Mouse (Mus musculus) C2C12 (cell line): ENCODE results near the gene Etl4. TPM values are rescaled to one million over a fixed set of nuclear protein-coding genes. Genes with fewer than 3 reads are reported as not detected.

ENCODE experiments used
- H3K27me3 ChIP-seq: one replicate; pipeline ENCODE4 v1.6.1; 2011; ENCODE audit not compliant: control insufficient read depth, insufficient read depth, insufficient read length
- H3K36me3 ChIP-seq: one replicate; pipeline ENCODE4 v1.6.1; 2011; ENCODE audit not compliant: control insufficient read depth, insufficient read depth
- H3K4me3 ChIP-seq: one replicate; pipeline ENCODE4 v1.5.1; 2011; ENCODE audit warnings: mild to moderate bottlenecking, control low read depth; ENCODE audit not compliant: poor library complexity, insufficient read depth, severe bottlenecking
- H3K79me2 ChIP-seq: one replicate; pipeline ENCODE4 v1.6.1; 2011; ENCODE audit not compliant: control insufficient read depth, insufficient read depth
- H3K79me3 ChIP-seq: one replicate; pipeline ENCODE4 v1.6.1; 2011; ENCODE audit warnings: low read depth, control low read depth
- H3ac ChIP-seq: one replicate; pipeline ENCODE3; 2011; ENCODE audit warnings: low read depth; ENCODE audit not compliant: control insufficient read depth, insufficient read length
- CEBPB ChIP-seq: IDR thresholded peaks from one replicate; pipeline ENCODE4 v1.6.1; 2011; ENCODE audit warnings: low read depth, mild to moderate bottlenecking, control low read depth, moderate library complexity
- CTCF ChIP-seq: IDR thresholded peaks from one replicate; pipeline ENCODE4 v1.5.1; 2011; ENCODE audit not compliant: control insufficient read depth, insufficient read depth, insufficient read length
- FOSL1 ChIP-seq: IDR thresholded peaks from one replicate; pipeline ENCODE4 v1.8.0; 2011; ENCODE audit warnings: mild to moderate bottlenecking, low read length; ENCODE audit not compliant: poor library complexity, insufficient read depth, severe bottlenecking
- MAX ChIP-seq: IDR thresholded peaks from one replicate; pipeline ENCODE4 v1.6.1; 2011; ENCODE audit warnings: mild to moderate bottlenecking, control low read depth
- MYOD1 ChIP-seq: IDR thresholded peaks from one replicate; pipeline ENCODE4 v1.6.1; 2011; ENCODE audit warnings: low read depth; ENCODE audit not compliant: control insufficient read depth, insufficient read length
- MYOG ChIP-seq: IDR thresholded peaks from one replicate; pipeline ENCODE4 v1.6.1; 2011; ENCODE audit not compliant: control insufficient read depth, insufficient read length; ENCODE audit errors: extremely low read depth
- USF1 ChIP-seq: IDR thresholded peaks from one replicate; pipeline ENCODE4 v1.6.1; 2011; ENCODE audit warnings: low read depth, mild to moderate bottlenecking, control low read depth, moderate library complexity
- polyA plus RNA-seq: library from polyadenylated mRNA; unstranded; fragments of >200 nt; fragmentation: generic; extraction: Trizol; gene quantifications from one replicate; pipeline ENCODE4 v1.2.1, GENCODE M21; 2012; ENCODE audit warnings: missing spikeins

Etl4 gene
- polyA plus RNA-seq, 1 experiment, result 3.9 TPM

DNA sequence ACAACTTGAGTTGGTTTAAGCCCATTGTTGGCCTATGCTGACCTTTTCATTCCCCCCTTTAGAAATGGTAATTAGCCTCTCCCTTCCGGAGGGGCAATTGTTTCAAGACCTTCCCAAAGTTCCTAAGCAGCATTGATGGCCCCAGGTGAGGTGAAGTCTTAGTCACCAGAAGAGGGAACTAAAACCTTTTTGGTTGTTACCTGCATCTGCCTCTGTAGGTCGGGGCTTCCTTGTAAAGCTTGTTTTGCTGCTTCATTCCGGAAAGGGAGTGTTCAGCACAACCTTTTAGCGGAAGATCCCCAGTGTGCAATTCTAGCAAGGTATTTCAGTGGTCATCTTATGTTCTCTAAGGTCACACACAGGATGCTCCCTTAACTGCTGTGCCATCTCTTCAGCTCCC is 759.8 kb downstream of the Etl4 start:
- no peaks in the 10 kb centered on the region for H3K79me3 ChIP-seq
- no peak overlapping the region for H3ac ChIP-seq
- no peak overlapping the region for H3K4me3 ChIP-seq
- H3K36me3 ChIP-seq, result no peaks in the 10 kb centered on the region
- no peak for TF ChIP-seq CEBPB
- TF ChIP-seq CTCF, result no peak
- TF ChIP-seq USF1, result no peak
- no peak for TF ChIP-seq MYOD1
- TF ChIP-seq MAX, result no peak
- no peak for TF ChIP-seq MYOG
- TF ChIP-seq FOSL1, result no peak
- no peaks in the 10 kb centered on the region for H3K79me2 ChIP-seq
- H3K27me3 ChIP-seq, result no peaks in the 10 kb centered on the region

DNA sequence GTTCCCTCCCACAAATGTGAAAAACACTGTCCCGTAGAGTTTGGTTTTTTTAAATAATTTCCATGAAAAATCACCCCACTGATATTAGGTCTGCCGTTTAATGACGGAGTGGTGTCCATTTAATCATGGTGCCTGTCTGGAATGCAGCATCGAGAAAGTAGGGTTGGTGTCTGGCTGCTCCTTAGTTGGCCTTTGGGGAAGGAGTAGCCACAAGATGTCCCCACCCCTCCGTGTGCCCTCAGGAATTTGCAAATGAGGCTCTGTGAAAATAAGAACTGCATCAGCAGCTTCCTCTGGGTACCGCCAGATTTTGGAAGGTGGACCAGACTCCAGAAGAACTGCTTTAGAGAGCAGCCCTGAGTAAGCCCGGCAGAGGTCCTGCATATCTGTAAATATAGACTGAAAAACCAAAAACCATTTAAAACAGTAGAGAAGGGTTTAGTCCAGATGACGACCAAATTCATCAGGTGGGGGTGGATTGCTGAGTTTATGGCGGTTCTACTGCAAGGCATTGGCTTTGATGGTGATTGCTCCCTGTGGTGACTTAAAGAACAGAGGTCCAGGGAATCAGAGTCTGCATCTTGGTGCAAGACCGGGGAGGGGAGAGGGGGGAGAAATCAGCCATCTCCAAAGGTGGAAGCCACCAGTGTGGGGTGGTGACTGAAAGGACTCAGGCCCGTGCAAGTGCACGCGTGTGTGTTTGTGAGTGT is 762.1 kb downstream of the Etl4 start:
- Histone ChIP-seq H3K27me3 (no peaks in the 10 kb centered on the region), H3K79me3 (no peaks in the 10 kb centered on the region), H3K4me3 (no peak overlapping the region), H3ac (no peak overlapping the region), H3K79me2 (no peaks in the 10 kb centered on the region), H3K36me3 (no peaks in the 10 kb centered on the region)
- TF ChIP-seq MYOD1 (no peak), CTCF (no peak), FOSL1 (no peak), MYOG (no peak), CEBPB (no peak), MAX (no peak), USF1 (no peak)

DNA sequence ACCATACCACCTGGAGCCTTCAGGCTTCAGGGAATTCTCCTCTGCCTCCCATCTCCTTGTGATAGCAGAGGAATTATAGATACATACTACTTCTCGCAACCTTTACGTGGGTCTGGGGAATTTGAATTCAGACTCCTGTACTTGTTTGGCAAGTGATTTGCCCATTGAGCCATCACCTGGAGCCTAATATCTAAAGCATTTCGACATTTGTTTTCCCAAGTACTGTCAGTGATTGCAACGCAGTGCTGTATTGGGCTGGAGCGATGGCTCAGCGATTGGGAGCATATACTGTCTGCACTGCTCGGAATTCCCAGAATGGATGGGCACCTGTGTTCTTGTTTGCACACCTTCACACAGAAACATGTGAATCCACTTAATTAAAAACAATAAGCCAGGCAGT is 762.7 kb downstream of the Etl4 start:
- Histone ChIP-seq H3K27me3 (no peaks in the 10 kb centered on the region), H3K4me3 (no peak overlapping the region), H3ac (no peak overlapping the region), H3K79me2 (no peaks in the 10 kb centered on the region), H3K79me3 (no peaks in the 10 kb centered on the region), H3K36me3 (no peaks in the 10 kb centered on the region)
- no peak for TF ChIP-seq CTCF
- TF ChIP-seq CEBPB, result no peak
- no peak for TF ChIP-seq USF1
- no peak for TF ChIP-seq MYOD1
- no peak for TF ChIP-seq FOSL1
- TF ChIP-seq MAX, result no peak
- no peak for TF ChIP-seq MYOG

DNA sequence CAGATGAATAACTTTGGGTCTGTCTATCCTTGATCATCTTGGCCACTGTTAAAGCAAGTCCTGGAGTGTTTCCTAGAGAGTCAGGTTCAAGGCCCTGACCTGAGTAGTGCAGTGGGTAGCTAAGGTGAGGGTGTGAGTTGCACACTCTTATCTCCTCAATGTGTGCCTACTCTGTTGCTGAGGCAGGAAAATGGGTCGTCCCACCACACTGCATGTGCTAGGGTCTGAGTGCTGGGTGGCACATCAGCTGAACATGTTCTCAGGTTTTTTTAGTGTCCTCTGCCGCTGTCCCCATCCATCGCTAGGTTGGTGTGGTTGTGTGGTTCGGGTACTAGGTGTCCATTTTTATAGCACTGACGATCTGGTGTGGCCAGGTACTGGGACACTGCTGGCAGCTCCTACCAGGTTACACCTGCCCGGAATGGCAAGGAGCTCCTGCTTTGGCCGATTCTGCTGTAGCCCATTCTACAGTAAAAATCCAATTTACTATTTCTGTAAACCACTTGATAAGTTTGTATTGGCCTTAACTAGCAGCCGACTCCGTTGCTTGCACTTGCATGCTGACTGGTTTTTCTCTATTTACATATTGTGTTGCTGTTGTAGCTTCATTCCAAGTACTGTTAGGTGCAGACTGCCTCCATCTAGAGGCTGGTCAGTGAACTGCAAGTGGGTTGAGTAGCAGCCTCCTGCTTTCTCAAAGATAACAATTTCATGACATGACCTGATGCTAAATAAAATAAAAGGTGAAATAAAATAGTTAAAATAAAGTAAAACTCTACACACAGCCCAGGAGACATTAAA is 763.4 kb downstream of the Etl4 start:
- TF ChIP-seq CTCF, result peak; percentile 48
- no peak for TF ChIP-seq USF1
- H3K27me3 ChIP-seq, result no peaks in the 10 kb centered on the region
- no peaks in the 10 kb centered on the region for H3K79me3 ChIP-seq
- no peak overlapping the region for H3ac ChIP-seq
- no peak overlapping the region for H3K4me3 ChIP-seq
- no peaks in the 10 kb centered on the region for H3K36me3 ChIP-seq
- no peaks in the 10 kb centered on the region for H3K79me2 ChIP-seq

DNA sequence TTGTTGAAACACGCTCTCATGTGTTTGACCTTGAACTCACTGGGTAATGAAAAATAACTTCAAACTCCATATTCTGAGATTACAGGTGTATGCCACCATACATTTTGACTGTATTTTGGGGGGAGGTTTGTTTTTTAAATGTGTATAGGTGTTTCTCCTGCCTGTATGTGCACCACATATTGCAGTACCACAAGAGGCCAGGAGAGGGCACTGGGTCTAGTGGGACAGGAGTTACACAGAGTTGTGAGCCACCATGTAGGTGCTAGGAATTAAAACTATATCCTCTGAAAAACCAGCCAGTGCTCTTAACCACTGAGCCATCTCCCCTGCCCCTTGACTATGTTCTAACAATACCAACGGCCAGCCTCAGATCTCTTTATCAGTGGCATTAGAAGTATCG is 766.8 kb downstream of the Etl4 start:
- Histone ChIP-seq H3K79me2 (no peaks in the 10 kb centered on the region), H3K79me3 (no peaks in the 10 kb centered on the region), H3ac (no peak overlapping the region), H3K27me3 (no peaks in the 10 kb centered on the region), H3K4me3 (no peak overlapping the region), H3K36me3 (no peaks in the 10 kb centered on the region)
- TF ChIP-seq CEBPB (no peak), CTCF (no peak), MAX (no peak), FOSL1 (no peak), MYOG (no peak), MYOD1 (no peak), USF1 (no peak)
